Mouse (Mus musculus): ENCODE measurements around the gene Hist1h4b. TPM values are rescaled to one million over a fixed set of nuclear protein-coding genes. Genes with fewer than 3 reads are reported as not detected.
"Not testable (repeated sequence)": the region's sequence is repeated elsewhere in the genome, so short reads cannot be mapped to it uniquely, and the experiment has no call there.

Gene Hist1h4b
- polyA plus RNA-seq, 1 experiment from 2014 or later, result 1.4 TPM

DNA sequence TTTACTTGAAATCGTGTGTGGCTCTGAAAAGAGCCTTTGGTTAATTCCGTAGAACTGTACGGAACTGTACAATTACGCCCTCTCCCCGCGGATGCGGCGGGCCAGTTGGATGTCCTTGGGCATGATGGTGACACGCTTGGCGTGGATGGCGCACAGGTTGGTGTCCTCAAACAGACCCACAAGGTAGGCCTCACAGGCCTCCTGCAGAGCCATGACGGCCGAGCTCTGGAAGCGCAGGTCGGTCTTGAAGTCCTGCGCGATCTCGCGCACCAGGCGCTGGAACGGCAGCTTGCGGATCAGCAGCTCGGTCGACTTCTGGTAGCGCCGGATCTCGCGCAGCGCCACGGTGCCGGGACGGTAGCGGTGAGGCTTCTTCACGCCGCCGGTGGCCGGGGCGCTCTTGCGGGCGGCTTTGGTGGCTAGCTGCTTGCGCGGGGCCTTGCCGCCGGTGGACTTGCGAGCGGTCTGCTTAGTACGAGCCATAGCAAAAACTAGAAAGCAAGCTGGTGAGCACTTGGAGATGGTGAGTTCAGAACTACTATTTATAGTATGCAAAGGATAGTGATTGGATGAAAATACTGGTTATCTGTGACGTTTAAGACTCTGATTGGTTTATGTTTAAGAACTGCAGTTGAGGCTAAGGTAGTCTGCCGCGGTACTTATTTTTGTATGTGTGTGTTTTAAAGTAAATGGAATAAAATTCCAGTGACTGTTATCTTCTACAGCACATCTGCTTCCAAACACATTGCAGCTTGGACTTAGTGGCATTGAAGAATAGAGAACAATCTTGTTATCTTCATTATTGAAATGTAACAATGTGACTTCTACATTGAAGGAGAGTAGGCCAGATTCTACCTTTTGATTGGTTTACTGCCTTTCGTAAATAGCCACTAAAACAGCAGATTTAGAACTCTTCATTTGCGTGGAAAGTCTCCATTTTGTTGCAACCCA, 5.3 kb downstream of the Hist1h4b start, which contains the start of gene Hist1h3a:
Gene Hist1h3a, minus strand, starts transcription at position 516 of the 951 bp plus-strand sequence.
- Histone ChIP-seq H3K4me1 (replicated peaks) (peaks cover 33% of the 10 kb centered on the region), H3K4me3 (peak within 1 kb of the TSS; percentile 53), H3K27ac (peak within 1 kb of the TSS; percentile 89), H3K9ac (peak within 1 kb of the TSS; percentile 62), H3K4me2 (peak within 1 kb of the TSS; percentile 94)
- H3K9me3 ChIP-seq, H3K36me3 ChIP-seq, H3K27me3 ChIP-seq: not testable (repeated sequence)
- under 1% methylated on average over 27 of the region's 52 CpGs for WGBS
- ATAC-seq (ENCODE audit: low FRiP score), result peak; percentile 76

DNA sequence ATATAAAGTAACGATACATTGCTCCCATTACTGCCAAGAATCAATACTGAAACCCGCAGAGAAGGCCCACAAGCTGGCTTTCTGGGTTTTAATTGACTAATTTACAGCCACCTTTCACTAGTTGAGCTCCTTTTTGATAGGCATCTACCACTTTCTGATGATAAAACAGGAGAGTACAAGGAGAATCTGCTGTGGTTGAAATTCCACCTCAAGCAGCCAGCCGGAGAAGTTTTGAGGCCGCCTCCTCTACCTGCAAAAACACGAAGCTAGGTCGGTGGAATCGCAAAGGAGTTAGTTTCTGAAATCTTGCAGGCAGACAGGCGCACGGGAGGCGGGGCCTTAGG, 6.4 kb downstream of the Hist1h4b start:
- peaks cover 28% of the 10 kb centered on the region for H3K4me1 ChIP-seq (replicated peaks)
- peak overlapping the region; percentile 94 for H3K4me2 ChIP-seq
- peak overlapping the region; percentile 53 for H3K4me3 ChIP-seq
- 0% methylated on average over 10 of the region's 10 CpGs for WGBS
- peak overlapping the region; percentile 89 for H3K27ac ChIP-seq
- no peaks in the 10 kb centered on the region for H3K36me3 ChIP-seq
- ATAC-seq (ENCODE audit: low FRiP score), result no peak
- no peaks in the 10 kb centered on the region for H3K9me3 ChIP-seq
- no peaks in the 10 kb centered on the region for H3K27me3 ChIP-seq
- no peak overlapping the region; the same call in 1 of the 2 replicates for H3K9ac ChIP-seq

DNA sequence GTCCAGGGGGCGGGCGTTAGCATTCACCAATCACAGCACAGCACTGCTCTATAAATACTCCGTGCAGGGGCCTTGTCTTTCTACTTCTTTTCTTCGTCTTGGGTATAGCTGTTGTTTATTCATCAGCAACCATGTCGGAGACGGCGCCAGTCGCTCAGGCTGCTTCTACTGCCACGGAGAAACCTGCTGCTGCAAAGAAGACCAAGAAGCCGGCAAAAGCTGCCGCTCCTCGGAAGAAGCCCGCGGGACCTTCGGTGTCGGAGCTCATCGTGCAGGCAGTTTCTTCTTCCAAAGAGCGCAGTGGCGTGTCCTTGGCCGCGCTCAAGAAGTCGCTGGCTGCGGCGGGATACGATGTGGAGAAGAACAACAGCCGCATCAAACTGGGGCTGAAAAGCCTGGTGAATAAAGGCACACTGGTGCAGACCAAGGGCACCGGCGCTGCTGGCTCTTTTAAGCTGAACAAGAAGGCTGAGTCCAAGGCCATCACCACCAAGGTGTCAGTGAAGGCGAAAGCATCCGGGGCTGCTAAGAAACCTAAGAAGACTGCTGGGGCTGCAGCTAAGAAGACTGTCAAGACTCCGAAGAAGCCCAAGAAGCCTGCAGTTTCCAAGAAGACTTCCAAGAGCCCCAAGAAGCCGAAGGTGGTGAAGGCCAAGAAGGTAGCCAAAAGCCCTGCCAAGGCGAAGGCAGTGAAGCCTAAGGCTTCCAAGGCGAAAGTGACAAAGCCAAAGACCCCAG, 6.9 kb downstream of the Hist1h4b start, which contains the start of gene Hist1h1a:
Gene Hist1h1a, plus strand, starts transcription at position 81 of the 738 bp plus-strand sequence.
- H3K27ac ChIP-seq, result peak within 1 kb of the TSS; percentile 89
- H3K27me3 ChIP-seq, result no peaks in the 10 kb centered on the region
- peak within 1 kb of the TSS; percentile 79 for H3K9ac ChIP-seq
- H3K4me3 ChIP-seq, result peak within 1 kb of the TSS; percentile 53
- 3% methylated on average over 34 of the region's 34 CpGs for WGBS
- H3K36me3 ChIP-seq, result no peaks in the 10 kb centered on the region
- H3K4me1 ChIP-seq (replicated peaks), result peaks cover 28% of the 10 kb centered on the region
- ATAC-seq (ENCODE audit: low FRiP score), result peak; percentile 69
- H3K4me2 ChIP-seq, result peak within 1 kb of the TSS; percentile 94
- H3K9me3 ChIP-seq, result no peaks in the 10 kb centered on the region

DNA sequence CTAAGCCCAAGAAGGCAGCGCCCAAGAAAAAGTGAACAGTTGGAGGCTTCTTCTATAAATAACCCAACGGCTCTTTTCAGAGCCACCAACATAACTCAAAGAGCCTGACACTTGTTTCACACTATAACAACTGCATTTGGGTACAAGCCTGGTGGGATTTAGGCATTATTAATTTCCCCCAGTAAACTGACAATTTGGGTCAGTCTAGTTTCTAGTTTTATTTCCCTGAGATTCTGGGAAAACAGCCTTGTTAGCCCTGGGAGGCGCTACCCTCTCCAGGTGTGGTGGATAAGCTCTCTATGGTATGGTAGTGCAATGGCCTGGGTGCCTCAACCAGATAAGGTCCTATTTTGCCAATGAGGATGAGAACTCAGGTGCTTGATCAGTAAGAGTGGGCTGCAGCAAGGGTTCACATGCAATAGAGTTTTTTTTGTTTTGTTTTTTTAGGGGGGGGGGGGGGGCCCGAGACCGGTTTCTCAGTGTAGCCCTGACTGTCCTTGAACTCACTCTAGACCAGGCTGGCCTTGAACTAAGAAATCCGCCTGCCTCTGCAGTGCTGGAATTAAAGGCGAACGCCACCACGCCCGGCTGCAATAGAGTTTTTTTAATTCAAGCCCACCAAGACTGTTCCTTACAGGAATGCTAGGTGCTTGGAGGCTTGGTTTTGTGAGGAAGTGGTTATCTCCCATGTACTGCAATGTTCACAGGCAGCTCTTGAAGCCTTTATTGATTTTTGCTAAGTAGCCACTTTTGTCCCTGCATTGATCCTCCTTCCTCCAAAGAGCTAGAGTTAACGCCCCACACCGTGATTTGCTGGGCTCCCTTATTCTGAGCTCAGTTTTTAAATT, 7.7 kb downstream of the Hist1h4b start:
- ATAC-seq (ENCODE audit: low FRiP score), result no peak
- WGBS, result 36% methylated on average over 12 of the region's 12 CpGs
- H3K27ac ChIP-seq, result peak overlapping the region; percentile 89; the same call in 1 of the 2 replicates

DNA sequence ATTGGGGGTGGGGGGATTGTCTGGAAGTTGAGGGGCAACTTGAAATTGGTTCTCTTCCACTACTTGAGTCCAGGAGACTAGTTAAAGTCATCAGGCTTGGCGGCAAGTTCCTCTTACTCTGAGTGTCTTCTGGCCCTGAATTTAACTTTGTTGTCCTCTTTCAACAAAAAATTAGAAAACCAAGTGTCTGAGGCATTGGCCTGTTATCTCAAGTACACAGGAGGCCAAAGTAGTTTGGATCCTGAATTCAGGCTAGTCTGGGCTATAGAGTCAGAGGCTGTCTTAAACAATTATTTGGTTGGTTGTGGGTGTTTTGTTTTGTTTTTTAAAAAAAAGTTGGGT, 8.3 kb downstream of the Hist1h4b start:
- Histone ChIP-seq H3K27ac (no peak overlapping the region), H3K4me3 (no peak overlapping the region), H3K9ac (no peak overlapping the region), H3K27me3 (no peaks in the 10 kb centered on the region), H3K9me3 (no peaks in the 10 kb centered on the region), H3K4me1 (replicated peaks) (peaks cover 25% of the 10 kb centered on the region), H3K4me2 (no peak overlapping the region), H3K36me3 (no peaks in the 10 kb centered on the region)
- no peak for ATAC-seq (ENCODE audit: low FRiP score)
- WGBS, result 65% methylated on average over 1 of the region's 1 CpGs

More for the DNA sequence above, 7.7 kb downstream of the Hist1h4b start:
- Histone ChIP-seq H3K4me1 (replicated peaks) (peaks cover 28% of the 10 kb centered on the region), H3K4me3 (peak overlapping the region; percentile 53), H3K4me2 (peak overlapping the region; percentile 94), H3K36me3 (no peaks in the 10 kb centered on the region), H3K27me3 (no peaks in the 10 kb centered on the region), H3K9ac (peak overlapping the region; percentile 79), H3K9me3 (no peaks in the 10 kb centered on the region)

DNA sequence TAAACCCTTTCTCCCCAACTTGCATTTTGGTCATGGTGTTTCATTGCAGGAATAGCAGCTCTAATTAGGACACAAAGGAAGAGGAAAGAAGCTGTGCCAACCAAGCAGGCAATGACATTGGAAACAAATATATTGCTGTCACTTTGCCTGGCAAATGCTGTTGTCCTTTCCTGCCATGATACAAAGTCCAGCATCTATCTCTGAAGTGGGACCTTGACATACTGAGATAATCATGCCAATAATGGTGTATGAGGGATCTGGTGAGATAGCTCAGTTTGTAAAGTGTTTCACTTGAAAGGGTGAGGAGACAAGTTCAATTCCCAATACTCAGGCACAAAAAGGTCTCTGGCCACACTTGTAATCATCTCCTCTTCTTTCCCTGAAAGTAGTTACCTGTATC, 10.0 kb downstream of the Hist1h4b start:
- Histone ChIP-seq H3K4me2 (no peak overlapping the region), H3K9me3 (no peaks in the 10 kb centered on the region), H3K4me3 (no peak overlapping the region), H3K27me3 (no peaks in the 10 kb centered on the region), H3K36me3 (no peaks in the 10 kb centered on the region), H3K4me1 (replicated peaks) (peaks cover 15% of the 10 kb centered on the region), H3K9ac (no peak overlapping the region), H3K27ac (no peak overlapping the region)
- no peak for ATAC-seq (ENCODE audit: low FRiP score)

DNA sequence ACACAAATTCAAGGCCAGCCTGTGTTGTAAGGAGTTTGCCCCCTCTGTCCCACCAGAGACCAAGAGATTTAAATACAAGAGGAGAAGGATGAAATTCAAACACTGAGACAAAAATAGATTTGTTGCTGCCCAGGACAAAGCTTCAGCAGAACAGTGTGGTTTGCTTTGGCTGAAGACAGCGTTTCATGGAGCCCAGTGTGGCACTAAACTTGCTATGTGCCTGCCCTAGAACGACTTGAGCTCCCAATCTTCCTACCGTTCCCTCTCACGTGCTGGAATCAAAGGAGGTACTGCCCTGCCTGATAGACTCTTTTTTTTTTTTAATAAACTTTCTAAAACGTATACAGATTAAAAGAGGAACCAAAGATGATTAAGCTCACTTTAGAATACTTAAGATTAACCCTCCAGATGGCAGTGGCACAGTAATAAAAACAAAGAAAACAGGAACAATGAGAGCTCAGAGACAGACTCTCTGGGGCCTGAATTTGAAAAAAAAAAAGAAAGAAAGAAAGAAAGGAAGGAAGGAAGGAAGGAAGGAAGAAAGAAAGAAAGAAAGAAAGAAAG, 12.1 kb downstream of the Hist1h4b start:
- no peak overlapping the region for H3K27ac ChIP-seq
- H3K27me3 ChIP-seq, result no peaks in the 10 kb centered on the region
- ATAC-seq (ENCODE audit: low FRiP score), result no peak
- 57% methylated on average over 5 of the region's 5 CpGs for WGBS
- no peak overlapping the region for H3K4me3 ChIP-seq
- no peak overlapping the region for H3K4me2 ChIP-seq
- H3K9me3 ChIP-seq, result no peaks in the 10 kb centered on the region
- no peak overlapping the region for H3K9ac ChIP-seq
- peaks cover 10% of the 10 kb centered on the region for H3K4me1 ChIP-seq (replicated peaks)
- no peaks in the 10 kb centered on the region for H3K36me3 ChIP-seq

DNA sequence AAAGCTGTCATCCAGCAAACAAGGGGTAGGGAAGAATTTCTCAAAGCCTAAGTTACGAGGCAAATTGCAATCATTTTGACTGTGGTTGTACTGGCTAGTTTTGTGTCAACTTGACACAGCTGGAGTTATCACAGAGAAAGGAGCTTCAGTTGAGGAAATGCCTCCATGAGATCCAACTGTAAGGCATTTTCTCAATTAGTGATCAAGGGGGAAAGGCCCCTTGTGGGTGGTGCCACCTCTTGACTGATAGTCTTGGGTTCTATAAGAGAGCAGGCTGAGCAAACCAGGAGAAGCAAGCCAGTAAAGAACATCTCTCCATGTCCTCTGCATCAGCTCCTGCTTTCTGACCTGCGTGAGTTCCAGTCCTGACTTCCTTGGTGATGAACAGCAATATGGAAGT, 12.8 kb downstream of the Hist1h4b start, which contains the start of gene Trim38:
Gene Trim38, plus strand, starts transcription at position 301 of the 400 bp plus-strand sequence.
- H3K36me3 ChIP-seq; H3K4me3 ChIP-seq; H3K4me2 ChIP-seq; H3K27me3 ChIP-seq; H3K27ac ChIP-seq; ATAC-seq (ENCODE audit: low FRiP score); H3K9me3 ChIP-seq; H3K9ac ChIP-seq; H3K4me1 ChIP-seq (replicated peaks): not testable (repeated sequence)
- WGBS, result 93% methylated on average over 2 of the region's 2 CpGs

DNA sequence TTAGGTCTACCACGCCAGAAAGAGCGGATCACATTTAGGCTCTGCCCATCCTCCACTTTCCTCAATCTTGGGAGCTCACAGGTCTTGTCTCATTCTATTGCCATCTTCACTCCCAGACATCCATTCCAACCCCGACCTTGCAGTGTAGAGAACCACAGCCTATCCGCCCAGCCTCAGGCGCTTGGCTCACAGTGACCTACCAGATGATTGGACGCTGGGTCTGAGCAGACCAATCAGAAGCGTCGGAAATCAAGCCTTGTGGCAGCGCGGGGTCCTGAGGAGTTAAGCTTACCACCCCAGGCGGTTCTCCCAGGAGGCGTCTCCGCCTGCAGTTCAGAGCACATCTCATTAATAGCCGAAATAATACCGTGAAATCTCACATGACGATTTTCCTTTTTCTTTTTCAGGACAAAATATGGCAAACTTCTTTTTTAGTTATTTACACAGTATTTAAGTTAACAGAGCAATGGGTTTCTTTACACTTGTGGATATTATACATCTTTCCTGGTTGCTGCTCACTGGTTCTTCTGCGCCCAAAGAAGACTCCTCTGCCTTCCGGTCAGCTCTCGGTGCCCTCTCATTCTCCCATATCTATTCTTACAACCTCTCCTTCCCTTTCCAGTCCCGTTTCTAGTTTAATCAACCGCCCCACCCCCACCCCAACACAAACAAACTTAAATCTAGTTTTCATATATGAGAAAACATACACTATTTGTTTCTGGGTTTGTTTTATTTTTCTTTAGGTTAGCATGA, 15.9 kb downstream of the Hist1h4b start:
- ATAC-seq (ENCODE audit: low FRiP score), result peak; percentile 87; the same call in 1 of the 2 replicates
- H3K4me3 ChIP-seq, result peak overlapping the region; percentile 8; the same call in 1 of the 2 replicates
- H3K27me3 ChIP-seq, result no peaks in the 10 kb centered on the region

DNA sequence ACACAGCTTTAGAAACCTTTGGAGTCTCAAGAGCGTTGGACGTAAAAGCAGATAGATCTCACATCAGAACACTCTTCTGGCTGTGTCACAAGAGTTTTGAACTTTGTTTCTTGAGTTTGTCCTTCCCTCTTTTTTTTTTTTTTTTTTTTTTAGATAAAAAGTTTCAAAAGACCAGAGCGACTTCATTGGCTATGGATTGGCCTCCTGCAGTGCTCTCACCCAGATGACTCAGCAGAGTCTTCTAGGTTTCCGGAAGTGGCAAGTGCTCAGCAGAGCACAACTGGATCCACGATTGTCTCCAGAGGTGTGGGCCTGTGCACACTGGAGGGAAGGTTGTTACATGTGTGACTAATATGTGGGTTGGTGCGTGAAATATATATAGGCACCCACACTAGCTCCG, 21.5 kb downstream of the Hist1h4b start:
- Histone ChIP-seq H3K4me2 (no peak overlapping the region), H3K27me3 (no peaks in the 10 kb centered on the region), H3K27ac (no peak overlapping the region), H3K4me1 (replicated peaks) (no peaks in the 10 kb centered on the region), H3K9ac (no peak overlapping the region), H3K9me3 (no peaks in the 10 kb centered on the region), H3K36me3 (no peaks in the 10 kb centered on the region), H3K4me3 (no peak overlapping the region)
- ATAC-seq (ENCODE audit: low FRiP score), result no peak
- WGBS, result 98% methylated on average over 7 of the region's 7 CpGs

More for the DNA sequence above, 15.9 kb downstream of the Hist1h4b start:
- 26% methylated on average over 21 of the region's 21 CpGs for WGBS
- Histone ChIP-seq H3K27ac (no peak overlapping the region), H3K4me1 (replicated peaks) (peaks cover 3% of the 10 kb centered on the region; the same call in 1 of the 2 replicates), H3K4me2 (peak overlapping the region; percentile 43), H3K9me3 (no peaks in the 10 kb centered on the region), H3K36me3 (no peaks in the 10 kb centered on the region), H3K9ac (no peak overlapping the region)

DNA sequence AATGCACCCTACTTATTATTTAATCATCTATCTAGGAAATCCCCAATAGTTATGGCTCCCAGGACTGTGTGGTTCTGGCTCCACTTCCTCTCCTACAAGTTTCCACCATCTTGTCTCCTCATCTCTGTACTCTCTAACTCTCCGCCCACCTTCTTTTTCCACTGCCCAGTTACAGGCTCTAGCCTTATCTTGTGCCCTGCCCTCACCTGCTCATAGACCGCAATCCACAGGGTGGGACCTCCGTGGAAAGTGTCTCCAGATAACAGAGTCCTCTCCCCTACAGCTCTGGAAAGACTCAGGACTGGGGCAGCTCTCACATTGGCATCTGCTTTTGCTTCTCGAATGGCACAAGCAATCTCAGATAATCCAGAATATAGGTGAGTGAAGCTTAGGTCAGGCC, 22.2 kb downstream of the Hist1h4b start:
- Histone ChIP-seq H3K27ac (no peak overlapping the region), H3K4me2 (no peak overlapping the region), H3K27me3 (no peaks in the 10 kb centered on the region), H3K4me3 (no peak overlapping the region), H3K4me1 (replicated peaks) (no peaks in the 10 kb centered on the region), H3K9me3 (no peaks in the 10 kb centered on the region), H3K9ac (no peak overlapping the region), H3K36me3 (no peaks in the 10 kb centered on the region)
- WGBS, result 90% methylated on average over 4 of the region's 4 CpGs
- no peak for ATAC-seq (ENCODE audit: low FRiP score)

Data from hindbrain, embryonic 13.5 days (tissue).